Mouse (Mus musculus): ENCODE measurements at regions not wholly inside any gene's neighbourhood (a gene's known extent, or its start where the extent isn't known, plus 50 kb on each side); places are given as distances from the start of the nearest gene placed in this dataset.
"Not testable (repeated sequence)": the region's sequence is repeated elsewhere in the genome, so short reads cannot be mapped to it uniquely, and the experiment has no call there.

GRCm38 (mm10) chr3:80123666-80124065 is 239.3 kb downstream of the Fam198b start:
- H3K9me3 ChIP-seq (replicated peaks; ENCODE audit: control insufficient read depth, low read length) = no peaks in the 10 kb centered on the region
- H3K4me1 ChIP-seq (ENCODE audit: control insufficient read depth, low read depth, low read length) = no peaks in the 10 kb centered on the region
- no peak overlapping the region for H3K4me3 ChIP-seq (ENCODE audit: low read depth, low read length)
- H3K4me2 ChIP-seq (ENCODE audit: low read depth, low read length) = no peak overlapping the region
- ATAC-seq (ENCODE audit: low read depth) = no peak
- 61% methylated on average over 6 of the region's 6 CpGs for WGBS (ENCODE audit: insufficient replicate concordance)
- H3K27me3 ChIP-seq (ENCODE audit: control insufficient read depth, insufficient read depth, low read depth, low read length) = no peaks in the 10 kb centered on the region
- no peak overlapping the region for H3K27ac ChIP-seq (ENCODE audit: low read length)
- no peaks in the 10 kb centered on the region for H3K36me3 ChIP-seq (ENCODE audit: control insufficient read depth, insufficient read depth)
- no peak overlapping the region for H3K9ac ChIP-seq (ENCODE audit: low read depth, low read length)

- 53% methylated on average over 8 of the region's 8 CpGs for WGBS (ENCODE audit: insufficient replicate concordance)
- no peak overlapping the region for H3K4me2 ChIP-seq (ENCODE audit: low read depth, low read length)
- H3K9ac ChIP-seq (ENCODE audit: low read depth, low read length) = no peak overlapping the region
- no peak for ATAC-seq (ENCODE audit: low read depth)
- no peak overlapping the region for H3K27ac ChIP-seq (ENCODE audit: low read length)
- no peaks in the 10 kb centered on the region for H3K4me1 ChIP-seq (ENCODE audit: control insufficient read depth, low read depth, low read length)
- H3K4me3 ChIP-seq (ENCODE audit: low read depth, low read length) = no peak overlapping the region
- H3K27me3 ChIP-seq (ENCODE audit: control insufficient read depth, insufficient read depth, low read depth, low read length) = no peaks in the 10 kb centered on the region
- no peaks in the 10 kb centered on the region for H3K36me3 ChIP-seq (ENCODE audit: control insufficient read depth, insufficient read depth)
- H3K9me3 ChIP-seq (replicated peaks; ENCODE audit: control insufficient read depth, low read length) = no peaks in the 10 kb centered on the region
These were observed 240.3 kb downstream of the Fam198b start for GRCm38 (mm10) chr3:80124621-80125020.

GRCm38 (mm10) chr3:80141697-80142096 is 257.4 kb downstream of the Fam198b start:
- Histone ChIP-seq H3K9me3 (replicated peaks; ENCODE audit: control insufficient read depth, low read length) (no peaks in the 10 kb centered on the region), H3K4me3 (ENCODE audit: low read depth, low read length) (no peak overlapping the region), H3K36me3 (ENCODE audit: control insufficient read depth, insufficient read depth) (no peaks in the 10 kb centered on the region), H3K4me2 (ENCODE audit: low read depth, low read length) (no peak overlapping the region), H3K9ac (ENCODE audit: low read depth, low read length) (no peak overlapping the region), H3K27me3 (ENCODE audit: control insufficient read depth, insufficient read depth, low read depth, low read length) (no peaks in the 10 kb centered on the region), H3K4me1 (ENCODE audit: control insufficient read depth, low read depth, low read length) (no peaks in the 10 kb centered on the region), H3K27ac (ENCODE audit: low read length) (no peak overlapping the region)
- WGBS (ENCODE audit: insufficient replicate concordance) = 50% methylated on average over 1 of the region's 1 CpGs
- ATAC-seq (ENCODE audit: low read depth) = no peak

DNA sequence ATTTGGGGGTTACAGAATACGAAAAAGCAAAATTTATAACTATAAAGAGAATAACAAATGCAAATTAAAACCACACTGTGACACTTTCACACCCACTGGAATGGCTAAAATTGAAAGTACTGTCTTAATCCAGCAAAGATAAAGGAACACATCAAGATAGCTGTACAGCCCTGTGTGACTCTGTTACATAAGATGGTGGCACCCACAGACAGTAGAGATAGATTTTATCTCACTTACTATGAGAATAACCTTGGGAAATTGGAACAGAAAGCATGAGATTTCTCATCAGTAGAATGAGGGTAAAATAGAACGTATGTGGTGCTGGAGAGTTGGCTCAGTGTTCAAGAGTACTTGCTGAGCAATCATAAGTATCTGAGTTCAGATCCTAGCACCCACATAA is 276.1 kb downstream of the Fam198b start:
- Histone ChIP-seq H3K27ac (ENCODE audit: low read length) (no peak overlapping the region), H3K9ac (ENCODE audit: low read depth, low read length) (no peak overlapping the region), H3K9me3 (replicated peaks; ENCODE audit: control insufficient read depth, low read length) (no peaks in the 10 kb centered on the region), H3K4me1 (ENCODE audit: control insufficient read depth, low read depth, low read length) (no peaks in the 10 kb centered on the region), H3K4me2 (ENCODE audit: low read depth, low read length) (no peak overlapping the region), H3K36me3 (ENCODE audit: control insufficient read depth, insufficient read depth) (no peaks in the 10 kb centered on the region), H3K27me3 (ENCODE audit: control insufficient read depth, insufficient read depth, low read depth, low read length) (no peaks in the 10 kb centered on the region), H3K4me3 (ENCODE audit: low read depth, low read length) (no peak overlapping the region)
- WGBS (ENCODE audit: insufficient replicate concordance) = 62% methylated on average over 2 of the region's 2 CpGs
- ATAC-seq (ENCODE audit: low read depth) = no peak

- Histone ChIP-seq H3K36me3 (ENCODE audit: control insufficient read depth, insufficient read depth) (no peaks in the 10 kb centered on the region), H3K4me3 (ENCODE audit: low read depth, low read length) (no peak overlapping the region), H3K27me3 (ENCODE audit: control insufficient read depth, insufficient read depth, low read depth, low read length) (no peaks in the 10 kb centered on the region), H3K9ac (ENCODE audit: low read depth, low read length) (no peak overlapping the region), H3K4me1 (ENCODE audit: control insufficient read depth, low read depth, low read length) (no peaks in the 10 kb centered on the region), H3K27ac (ENCODE audit: low read length) (no peak overlapping the region), H3K4me2 (ENCODE audit: low read depth, low read length) (no peak overlapping the region), H3K9me3 (replicated peaks; ENCODE audit: control insufficient read depth, low read length) (no peaks in the 10 kb centered on the region)
- ATAC-seq (ENCODE audit: low read depth) = no peak
- 50% methylated on average over 2 of the region's 2 CpGs for WGBS (ENCODE audit: insufficient replicate concordance)
These were observed 297.4 kb downstream of the Fam198b start for GRCm38 (mm10) chr3:80181749-80182148.

DNA sequence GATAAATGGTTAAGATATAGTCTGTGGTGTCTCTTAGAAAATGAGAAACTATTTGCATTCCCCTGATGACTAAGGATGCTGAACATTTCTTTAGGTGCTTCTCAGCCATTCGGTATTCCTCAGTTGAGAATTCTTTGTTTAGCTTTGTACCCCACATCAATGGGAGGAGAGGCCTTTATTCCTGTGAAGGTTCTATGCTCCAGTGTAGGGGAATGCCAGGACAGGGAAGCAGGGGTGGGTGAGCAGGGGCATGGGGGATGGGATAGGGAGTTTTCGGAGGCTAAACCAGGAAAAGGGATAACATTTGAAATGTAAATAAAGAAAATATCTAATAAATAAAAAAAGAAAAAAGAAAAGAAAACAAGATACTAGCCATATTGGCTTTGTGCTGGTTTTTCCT is 297.8 kb downstream of the Fam198b start:
- not testable (repeated sequence) for H3K36me3 ChIP-seq (ENCODE audit: control insufficient read depth, insufficient read depth); H3K4me3 ChIP-seq (ENCODE audit: low read depth, low read length); H3K27ac ChIP-seq (ENCODE audit: low read length); H3K4me2 ChIP-seq (ENCODE audit: low read depth, low read length); H3K27me3 ChIP-seq (ENCODE audit: control insufficient read depth, insufficient read depth, low read depth, low read length); H3K4me1 ChIP-seq (ENCODE audit: control insufficient read depth, low read depth, low read length); H3K9me3 ChIP-seq (replicated peaks; ENCODE audit: control insufficient read depth, low read length); ATAC-seq (ENCODE audit: low read depth); H3K9ac ChIP-seq (ENCODE audit: low read depth, low read length)
- WGBS (ENCODE audit: insufficient replicate concordance) = 52% methylated on average over 2 of the region's 2 CpGs

GRCm38 (mm10) chr3:80187406-80187805 is 303.1 kb downstream of the Fam198b start:
- H3K9me3 ChIP-seq (replicated peaks; ENCODE audit: control insufficient read depth, low read length) = no peaks in the 10 kb centered on the region
- no peak overlapping the region for H3K27ac ChIP-seq (ENCODE audit: low read length)
- H3K36me3 ChIP-seq (ENCODE audit: control insufficient read depth, insufficient read depth) = no peaks in the 10 kb centered on the region
- no peaks in the 10 kb centered on the region for H3K27me3 ChIP-seq (ENCODE audit: control insufficient read depth, insufficient read depth, low read depth, low read length)
- ATAC-seq (ENCODE audit: low read depth) = no peak
- no peak overlapping the region for H3K4me3 ChIP-seq (ENCODE audit: low read depth, low read length)
- no peaks in the 10 kb centered on the region for H3K4me1 ChIP-seq (ENCODE audit: control insufficient read depth, low read depth, low read length)
- H3K9ac ChIP-seq (ENCODE audit: low read depth, low read length) = no peak overlapping the region
- no peak overlapping the region for H3K4me2 ChIP-seq (ENCODE audit: low read depth, low read length)
- WGBS (ENCODE audit: insufficient replicate concordance) = 57% methylated on average over 5 of the region's 5 CpGs

GRCm38 (mm10) chr3:80200904-80201303 is 316.6 kb downstream of the Fam198b start:
- Histone ChIP-seq H3K27me3 (ENCODE audit: control insufficient read depth, insufficient read depth, low read depth, low read length) (no peaks in the 10 kb centered on the region), H3K4me3 (ENCODE audit: low read depth, low read length) (no peak overlapping the region), H3K9me3 (replicated peaks; ENCODE audit: control insufficient read depth, low read length) (no peaks in the 10 kb centered on the region), H3K4me2 (ENCODE audit: low read depth, low read length) (no peak overlapping the region), H3K36me3 (ENCODE audit: control insufficient read depth, insufficient read depth) (no peaks in the 10 kb centered on the region), H3K4me1 (ENCODE audit: control insufficient read depth, low read depth, low read length) (no peaks in the 10 kb centered on the region), H3K27ac (ENCODE audit: low read length) (no peak overlapping the region), H3K9ac (ENCODE audit: low read depth, low read length) (no peak overlapping the region)
- no peak for ATAC-seq (ENCODE audit: low read depth)
- 36% methylated on average over 2 of the region's 2 CpGs for WGBS (ENCODE audit: insufficient replicate concordance)

DNA sequence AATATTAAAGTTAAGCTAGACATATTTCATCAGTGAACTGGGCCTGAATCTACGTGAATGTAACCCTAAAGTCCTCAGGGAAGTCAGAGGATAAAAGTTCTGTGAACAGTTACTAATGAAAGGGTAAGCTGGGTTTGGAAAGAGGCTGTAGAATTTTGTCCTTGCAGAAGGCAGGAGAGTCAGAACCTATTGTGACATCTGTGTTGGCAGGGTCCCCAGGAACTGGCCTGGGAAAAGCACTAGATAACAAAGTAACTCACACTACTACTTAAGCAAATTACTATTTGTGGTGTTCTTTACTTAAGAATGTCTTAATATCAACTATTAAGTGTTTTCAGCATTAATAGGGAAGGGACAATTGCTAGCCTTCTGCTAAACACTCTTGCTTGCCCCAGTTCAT is 320.5 kb downstream of the Fam198b start:
- Histone ChIP-seq H3K4me3 (ENCODE audit: low read depth, low read length) (no peak overlapping the region), H3K9ac (ENCODE audit: low read depth, low read length) (no peak overlapping the region), H3K9me3 (replicated peaks; ENCODE audit: control insufficient read depth, low read length) (no peaks in the 10 kb centered on the region), H3K27me3 (ENCODE audit: control insufficient read depth, insufficient read depth, low read depth, low read length) (no peaks in the 10 kb centered on the region), H3K4me2 (ENCODE audit: low read depth, low read length) (no peak overlapping the region), H3K4me1 (ENCODE audit: control insufficient read depth, low read depth, low read length) (no peaks in the 10 kb centered on the region), H3K36me3 (ENCODE audit: control insufficient read depth, insufficient read depth) (no peaks in the 10 kb centered on the region), H3K27ac (ENCODE audit: low read length) (no peak overlapping the region)
- no peak for ATAC-seq (ENCODE audit: low read depth)
- 31% methylated on average over 1 of the region's 1 CpGs for WGBS (ENCODE audit: insufficient replicate concordance)

DNA sequence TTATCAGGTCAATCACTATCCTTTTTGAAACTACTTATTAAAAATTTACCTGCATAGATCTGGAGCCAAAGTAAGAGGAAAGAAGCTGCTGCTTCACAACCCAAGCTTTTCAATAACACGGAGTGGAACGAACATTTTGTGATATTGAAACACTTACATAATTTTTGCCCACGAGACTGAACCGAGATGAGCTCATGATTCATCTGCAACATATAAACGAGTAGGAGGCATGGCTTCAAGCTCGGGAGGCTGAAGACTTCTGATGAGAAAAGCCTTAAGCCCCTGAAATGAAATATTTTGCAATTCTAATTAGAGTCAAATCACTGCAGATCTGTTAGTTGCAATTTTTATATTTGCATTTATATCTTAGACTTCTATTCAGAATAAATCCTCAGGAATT is 321.0 kb downstream of the Fam198b start:
- 56% methylated on average over 6 of the region's 6 CpGs for WGBS (ENCODE audit: insufficient replicate concordance)
- no peak overlapping the region for H3K4me2 ChIP-seq (ENCODE audit: low read depth, low read length)
- no peak overlapping the region for H3K4me3 ChIP-seq (ENCODE audit: low read depth, low read length)
- no peaks in the 10 kb centered on the region for H3K4me1 ChIP-seq (ENCODE audit: control insufficient read depth, low read depth, low read length)
- no peaks in the 10 kb centered on the region for H3K36me3 ChIP-seq (ENCODE audit: control insufficient read depth, insufficient read depth)
- ATAC-seq (ENCODE audit: low read depth) = no peak
- no peaks in the 10 kb centered on the region for H3K27me3 ChIP-seq (ENCODE audit: control insufficient read depth, insufficient read depth, low read depth, low read length)
- no peak overlapping the region for H3K9ac ChIP-seq (ENCODE audit: low read depth, low read length)
- H3K9me3 ChIP-seq (replicated peaks; ENCODE audit: control insufficient read depth, low read length) = no peaks in the 10 kb centered on the region
- H3K27ac ChIP-seq (ENCODE audit: low read length) = no peak overlapping the region
